Mouse (Mus musculus) MEL (cell line): Measurements from ENCODE around the gene Sema6b.

Source experiments
- EP300 ChIP-seq, 2 experiments: IDR thresholded peaks; 2 replicates each; pipeline ENCODE4 v1.6.1; 2011; ENCODE audit warnings: improper control_type of control experiment in 2 of 2, low read length in 2 of 2, low read depth in 1 of 2, mild to moderate bottlenecking in 1 of 2
- GATA1 ChIP-seq: IDR thresholded peaks from 2 replicates; pipeline ENCODE4 v1.6.1; 2011; ENCODE audit warnings: low read depth, low read length, improper control_type of control experiment
- MAFK ChIP-seq: IDR thresholded peaks from 2 replicates; pipeline ENCODE4 v1.6.1; 2011; ENCODE audit warnings: low read depth, mild to moderate bottlenecking, low read length, improper control_type of control experiment, borderline replicate concordance
- MYC ChIP-seq: IDR thresholded peaks from 2 replicates; pipeline ENCODE4 v1.6.1; 2011; ENCODE audit warnings: low read depth, mild to moderate bottlenecking, low read length, improper control_type of control experiment, moderate library complexity
- POLR2A ChIP-seq, 2 experiments: IDR thresholded peaks; 2 replicates each; pipeline ENCODE4 v1.6.1; 2011 to 2012; ENCODE audit warnings: low read length in 2 of 2, mild to moderate bottlenecking in 2 of 2, control low read depth in 1 of 2, improper control_type of control experiment in 1 of 2, low read depth in 1 of 2, moderate library complexity in 1 of 2; ENCODE audit not compliant: control insufficient read depth in 1 of 2, insufficient read depth in 1 of 2, poor library complexity in 1 of 2
- POLR2AphosphoS5 ChIP-seq: IDR thresholded peaks from 2 replicates; pipeline ENCODE4 v1.6.1; 2012; ENCODE audit warnings: low read depth, borderline replicate concordance, mild to moderate bottlenecking, inconsistent platforms, low read length, moderate library complexity, mixed read lengths
- RCOR1 ChIP-seq: IDR thresholded peaks from 2 replicates; pipeline ENCODE4 v1.6.1; 2012; ENCODE audit warnings: low read depth, mild to moderate bottlenecking, inconsistent platforms, low read length, improper control_type of control experiment

- TF ChIP-seq POLR2A (IDR thresholded peaks at IDR 0.05; ENCODE audit: control insufficient read depth in 1 of 2, insufficient read depth in 1 of 2, low read depth in 1 of 2, low read length in 2 of 2, poor library complexity in 1 of 2) (no peak), MAFK (no peak), EP300 (IDR thresholded peaks at IDR 0.05; ENCODE audit: low read depth in 1 of 2, low read length in 2 of 2) (no peak), RCOR1 (no peak), MYC (no peak), POLR2AphosphoS5 (no peak), GATA1 (no peak)
Measured at GRCm38 (mm10) chr17:56149897-56150296, 9.8 kb upstream of the Sema6b start.
